Mouse (Mus musculus): ENCODE measurements around the gene A730015C16Rik.

Gene A730015C16Rik

GRCm38 (mm10) chr4:108826643-108827042, 21.8 kb downstream of the A730015C16Rik start:
- no peak for DNase-seq

- no peak for DNase-seq
Observed at GRCm38 (mm10) chr4:108826096-108826495, 22.3 kb downstream of the A730015C16Rik start.

- DNase-seq: no peak
Observed at GRCm38 (mm10) chr4:108825677-108826076, 22.7 kb downstream of the A730015C16Rik start.

- DNase-seq: no peak
Observed at GRCm38 (mm10) chr4:108811550-108811949, 36.9 kb downstream of the A730015C16Rik start.

GRCm38 (mm10) chr4:108811142-108811541, 37.3 kb downstream of the A730015C16Rik start:
- DNase-seq: no peak

GRCm38 (mm10) chr4:108803535-108803934, 44.9 kb downstream of the A730015C16Rik start:
- DNase-seq: no peak

GRCm38 (mm10) chr4:108798083-108798830, 50.2 kb downstream of the A730015C16Rik start:
- peak; percentile 78 to 94 for DNase-seq

Data from kidney, postnatal 36 days (tissue).